Mouse (Mus musculus): ENCODE results near the gene Mag. TPM values are rescaled to one million over a fixed set of nuclear protein-coding genes. Genes with fewer than 3 reads are reported as not detected.
A peak's percentile ranks its signal among the peaks of the same experiment; 100 is the strongest.

Mag gene
- polyA plus RNA-seq, 1 experiment, result 1.2 TPM

- H3K4me3 ChIP-seq (replicated peaks), result no peak overlapping the region
- H3K27me3 ChIP-seq (replicated peaks), result peaks cover 28% of the 10 kb centered on the region
- peaks cover 32% of the 10 kb centered on the region for H3K4me1 ChIP-seq
- no peaks in the 10 kb centered on the region for H3K9me3 ChIP-seq
- no peaks in the 10 kb centered on the region for H3K36me3 ChIP-seq (replicated peaks; ENCODE audit: low read length)
- TF ChIP-seq GATA1 (IDR thresholded peaks at IDR 0.05; ENCODE audit: borderline replicate concordance, low read length) (no peak), FLI1 (IDR thresholded peaks at IDR 0.05; ENCODE audit: low read length) (no peak)
Observed at GRCm38 (mm10) chr7:30884047-30884446, 30.6 kb downstream of the Mag start.

GRCm38 (mm10) chr7:30881367-30881766 lies 33.3 kb downstream of the Mag start:
- H3K36me3 ChIP-seq (replicated peaks; ENCODE audit: low read length), result no peaks in the 10 kb centered on the region
- H3K9me3 ChIP-seq, result no peaks in the 10 kb centered on the region
- H3K4me1 ChIP-seq, result peaks cover 27% of the 10 kb centered on the region
- no peak for TF ChIP-seq FLI1 (IDR thresholded peaks at IDR 0.05; ENCODE audit: low read length)
- TF ChIP-seq GATA1 (IDR thresholded peaks at IDR 0.05; ENCODE audit: borderline replicate concordance, low read length), result no peak
- H3K27me3 ChIP-seq (replicated peaks), result peaks cover 35% of the 10 kb centered on the region
- H3K4me3 ChIP-seq (replicated peaks), result no peak overlapping the region

GRCm38 (mm10) chr7:30880176-30880575 lies 34.5 kb downstream of the Mag start, which contains the start of gene Cd22:
Gene Cd22 (minus strand): TSS chr7:30880342.
- Histone ChIP-seq H3K9me3 (no peaks in the 10 kb centered on the region), H3K4me1 (peaks cover 26% of the 10 kb centered on the region), H3K36me3 (replicated peaks; ENCODE audit: low read length) (no peaks in the 10 kb centered on the region), H3K4me3 (replicated peaks) (no peak within 1 kb of the TSS), H3K27me3 (replicated peaks) (peaks cover 46% of the 10 kb centered on the region)
- TF ChIP-seq GATA1 (IDR thresholded peaks at IDR 0.05; ENCODE audit: borderline replicate concordance, low read length), result no peak
- TF ChIP-seq FLI1 (IDR thresholded peaks at IDR 0.05; ENCODE audit: low read length), result no peak

GRCm38 (mm10) chr7:30878950-30879349 lies 35.7 kb downstream of the Mag start:
- peaks cover 22% of the 10 kb centered on the region for H3K4me1 ChIP-seq
- TF ChIP-seq GATA1 (IDR thresholded peaks at IDR 0.05; ENCODE audit: borderline replicate concordance, low read length) (no peak), FLI1 (IDR thresholded peaks at IDR 0.05; ENCODE audit: low read length) (no peak)
- peaks cover 42% of the 10 kb centered on the region for H3K27me3 ChIP-seq (replicated peaks)
- no peaks in the 10 kb centered on the region for H3K36me3 ChIP-seq (replicated peaks; ENCODE audit: low read length)
- no peaks in the 10 kb centered on the region for H3K9me3 ChIP-seq
- no peak overlapping the region for H3K4me3 ChIP-seq (replicated peaks)

GRCm38 (mm10) chr7:30873083-30873482 lies 41.6 kb downstream of the Mag start:
- no peaks in the 10 kb centered on the region for H3K36me3 ChIP-seq (replicated peaks; ENCODE audit: low read length)
- peaks cover 13% of the 10 kb centered on the region for H3K4me1 ChIP-seq
- H3K27me3 ChIP-seq (replicated peaks), result peaks cover 64% of the 10 kb centered on the region

GRCm38 (mm10) chr7:30863386-30863785 lies 51.3 kb downstream of the Mag start:
- Histone ChIP-seq H3K36me3 (replicated peaks; ENCODE audit: low read length) (peaks cover 2% of the 10 kb centered on the region), H3K9me3 (no peaks in the 10 kb centered on the region), H3K4me1 (peaks cover 44% of the 10 kb centered on the region), H3K4me3 (replicated peaks) (no peak overlapping the region), H3K27me3 (replicated peaks) (peaks cover 17% of the 10 kb centered on the region)
- TF ChIP-seq GATA1 (IDR thresholded peaks at IDR 0.05; ENCODE audit: borderline replicate concordance, low read length), result no peak
- no peak for TF ChIP-seq FLI1 (IDR thresholded peaks at IDR 0.05; ENCODE audit: low read length)

More at GRCm38 (mm10) chr7:30873083-30873482, 41.6 kb downstream of the Mag start:
- Histone ChIP-seq H3K9me3 (no peaks in the 10 kb centered on the region), H3K4me3 (replicated peaks) (peak overlapping the region; percentile 85)
- TF ChIP-seq FLI1 (IDR thresholded peaks at IDR 0.05; ENCODE audit: low read length) (no peak), GATA1 (IDR thresholded peaks at IDR 0.05; ENCODE audit: borderline replicate concordance, low read length) (no peak)

GRCm38 (mm10) chr7:30861464-30861863 lies 53.2 kb downstream of the Mag start, which contains the start of gene Ffar1:
Gene Ffar1 (minus strand): TSS chr7:30861564.
- Histone ChIP-seq H3K4me1 (peaks cover 63% of the 10 kb centered on the region), H3K36me3 (replicated peaks; ENCODE audit: low read length) (peaks cover 2% of the 10 kb centered on the region), H3K4me3 (replicated peaks) (peak within 1 kb of the TSS; percentile 92), H3K9me3 (no peaks in the 10 kb centered on the region), H3K27me3 (replicated peaks) (peaks cover 3% of the 10 kb centered on the region)
- TF ChIP-seq GATA1 (IDR thresholded peaks at IDR 0.05; ENCODE audit: borderline replicate concordance, low read length) (no peak), FLI1 (IDR thresholded peaks at IDR 0.05; ENCODE audit: low read length) (no peak)

- H3K4me1 ChIP-seq, result peaks cover 79% of the 10 kb centered on the region
- H3K4me3 ChIP-seq (replicated peaks), result peak overlapping the region; percentile 92
- H3K9me3 ChIP-seq, result no peaks in the 10 kb centered on the region
- TF ChIP-seq FLI1 (IDR thresholded peaks at IDR 0.05; ENCODE audit: low read length), result no peak
- peak; percentile 58; the same call in 1 of the 3 replicates for TF ChIP-seq GATA1 (IDR thresholded peaks at IDR 0.05; ENCODE audit: borderline replicate concordance, low read length)
- H3K36me3 ChIP-seq (replicated peaks; ENCODE audit: low read length), result peaks cover 2% of the 10 kb centered on the region
- peaks cover 10% of the 10 kb centered on the region for H3K27me3 ChIP-seq (replicated peaks)
Observed at GRCm38 (mm10) chr7:30859635-30860402, 54.9 kb downstream of the Mag start.

- peak overlapping the region; percentile 92 for H3K4me3 ChIP-seq (replicated peaks)
- H3K27me3 ChIP-seq (replicated peaks), result peaks cover 13% of the 10 kb centered on the region
- no peaks in the 10 kb centered on the region for H3K9me3 ChIP-seq
- no peak for TF ChIP-seq FLI1 (IDR thresholded peaks at IDR 0.05; ENCODE audit: low read length)
- TF ChIP-seq GATA1 (IDR thresholded peaks at IDR 0.05; ENCODE audit: borderline replicate concordance, low read length), result no peak
- H3K36me3 ChIP-seq (replicated peaks; ENCODE audit: low read length), result peaks cover 2% of the 10 kb centered on the region
- H3K4me1 ChIP-seq, result peaks cover 85% of the 10 kb centered on the region
Observed at GRCm38 (mm10) chr7:30859290-30859634, 55.4 kb downstream of the Mag start.

- TF ChIP-seq GATA1 (IDR thresholded peaks at IDR 0.05; ENCODE audit: borderline replicate concordance, low read length) (no peak), FLI1 (IDR thresholded peaks at IDR 0.05; ENCODE audit: low read length) (no peak)
- Histone ChIP-seq H3K27me3 (replicated peaks) (peaks cover 13% of the 10 kb centered on the region), H3K9me3 (no peaks in the 10 kb centered on the region), H3K36me3 (replicated peaks; ENCODE audit: low read length) (peaks cover 2% of the 10 kb centered on the region), H3K4me3 (replicated peaks) (no peak overlapping the region), H3K4me1 (peaks cover 78% of the 10 kb centered on the region)
Observed at GRCm38 (mm10) chr7:30857746-30858145, 56.9 kb downstream of the Mag start.

All from megakaryocyte, embryonic 14.5 days (primary cell).